Mouse (Mus musculus): ENCODE data around the gene Eftud2.

Eftud2 gene

DNA sequence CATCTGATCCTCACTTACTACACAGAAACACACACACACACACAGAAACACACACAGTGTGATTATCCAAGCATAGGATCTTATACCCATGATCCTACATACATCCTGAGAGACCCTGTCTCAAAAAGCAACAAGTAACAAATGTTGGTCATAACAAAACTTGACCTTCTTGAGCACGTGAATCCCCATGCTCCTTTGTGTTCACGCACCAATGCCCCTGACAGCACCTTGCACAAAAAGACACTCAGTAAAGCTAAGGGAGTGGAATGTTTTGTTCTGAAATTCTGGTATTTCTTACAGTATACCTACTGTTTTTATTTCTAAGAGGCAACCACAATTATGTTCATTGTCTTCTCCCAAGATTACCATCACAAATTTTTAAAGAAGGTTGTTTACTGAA lies 1.2 kb downstream of the Eftud2 start:
- DNase-seq (ENCODE audit: low spot score in 2 of 2) = no peak

DNA sequence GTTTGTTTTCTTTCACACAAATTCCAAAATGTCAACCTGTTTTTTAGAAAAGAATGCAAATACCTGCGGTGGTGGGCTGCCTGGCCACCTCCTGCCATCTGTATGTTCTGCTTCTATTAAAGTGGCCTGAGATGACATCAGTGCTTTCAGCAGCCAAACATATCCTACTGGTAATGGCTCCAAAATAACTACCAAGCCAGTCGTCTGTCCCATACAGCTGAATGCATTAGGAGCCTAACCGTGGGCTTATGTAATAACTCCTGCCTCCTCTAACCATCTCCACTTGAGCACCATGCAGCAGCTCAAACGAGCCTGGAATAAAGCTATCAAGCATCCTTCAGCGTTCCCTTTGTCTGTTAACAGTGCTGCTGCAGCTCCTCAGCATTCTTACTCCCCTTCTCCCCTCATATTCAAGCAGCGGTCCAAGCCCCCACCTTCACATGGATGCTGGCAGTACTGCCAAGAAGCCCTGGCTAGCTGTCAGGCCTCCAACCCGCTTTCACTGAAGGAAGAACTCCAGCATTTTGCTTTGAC lies 5.9 kb downstream of the Eftud2 start:
- DNase-seq (ENCODE audit: low spot score in 2 of 2) = no peak

DNA sequence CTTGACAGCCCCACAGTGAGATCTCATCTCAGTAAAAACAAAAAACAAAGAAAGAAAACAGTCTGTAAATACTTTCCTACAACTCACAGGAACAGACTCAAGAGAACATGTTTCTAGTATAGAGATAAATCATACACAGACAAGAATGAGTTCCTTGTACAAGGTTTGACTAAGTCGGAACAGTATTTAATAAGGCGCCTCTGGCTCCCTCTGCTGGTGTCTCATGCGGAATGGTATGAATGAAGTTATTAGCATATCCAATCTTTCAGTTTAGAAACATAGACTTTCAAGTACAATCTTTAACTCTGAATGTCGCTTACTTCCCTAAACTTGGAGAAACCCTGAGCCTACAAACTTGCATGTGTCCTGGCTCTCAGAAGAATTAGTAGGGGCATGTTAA lies 16.5 kb downstream of the Eftud2 start:
- peak in 1 of 2 experiments; percentile 66 for DNase-seq (ENCODE audit: low spot score in 2 of 2)

DNA sequence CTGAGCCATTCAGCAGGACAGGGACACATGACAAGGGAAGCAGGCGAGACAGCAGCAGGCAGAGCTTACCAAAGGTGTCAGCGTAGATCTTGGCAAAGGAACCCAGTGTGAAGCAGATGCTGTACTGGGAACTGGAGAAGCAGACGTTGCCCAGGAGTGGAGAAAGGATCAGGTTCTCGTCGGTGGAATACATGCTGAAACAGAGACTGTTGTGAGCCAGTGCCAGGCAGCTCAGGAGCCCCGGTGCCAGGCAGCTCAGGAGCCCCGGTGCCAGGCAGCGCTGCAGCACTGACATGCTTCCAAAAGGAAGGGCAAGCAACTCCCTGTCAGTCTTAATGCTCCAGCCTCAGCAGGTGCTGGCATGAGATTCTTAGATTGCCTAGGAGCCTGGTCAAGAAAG lies 20.9 kb downstream of the Eftud2 start:
- DNase-seq (ENCODE audit: low spot score in 2 of 2) = peak in 1 of 2 experiments; percentile 26

DNA sequence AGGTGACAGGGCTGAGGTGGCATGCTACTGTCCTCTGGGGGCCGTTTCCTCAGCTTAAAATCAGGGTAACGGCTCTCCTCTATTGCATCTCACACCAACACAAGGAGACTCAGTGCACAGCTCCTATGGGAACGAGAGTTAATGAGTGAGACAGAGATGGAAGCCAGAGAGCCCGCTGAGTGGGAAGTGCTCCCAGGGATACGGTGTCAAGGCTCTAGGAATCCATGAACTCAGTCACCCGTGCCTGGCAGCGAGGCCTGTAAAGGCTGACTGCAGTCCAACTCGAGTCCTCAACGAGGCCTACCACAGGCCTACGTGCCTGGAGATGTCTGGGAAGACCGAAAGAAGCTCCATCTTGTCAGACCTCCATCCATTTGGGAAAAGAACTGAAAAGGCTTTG lies 21.8 kb downstream of the Eftud2 start:
- DNase-seq (ENCODE audit: low spot score in 2 of 2) = peak in 1 of 2 experiments; percentile 34

DNA sequence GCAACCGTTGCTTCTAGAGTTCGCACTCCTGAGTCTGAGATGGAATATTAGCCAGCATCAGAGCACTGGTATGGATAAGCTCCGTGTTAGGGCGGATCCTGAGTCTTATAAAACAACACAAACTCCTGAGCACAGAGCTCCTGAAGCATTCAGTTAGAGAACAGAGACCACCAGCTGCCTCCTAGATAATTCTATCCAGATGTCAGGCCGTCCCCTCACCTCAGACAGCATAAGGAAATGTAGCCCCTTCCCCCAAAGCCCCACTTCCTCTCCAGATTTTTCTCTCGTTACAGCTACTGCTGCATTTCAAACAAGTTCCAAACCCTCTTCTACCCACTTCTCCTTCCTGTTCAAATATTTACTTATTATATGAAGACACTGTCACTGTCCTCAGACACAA lies 24.8 kb downstream of the Eftud2 start:
- DNase-seq (ENCODE audit: low spot score in 2 of 2) = no peak

DNA sequence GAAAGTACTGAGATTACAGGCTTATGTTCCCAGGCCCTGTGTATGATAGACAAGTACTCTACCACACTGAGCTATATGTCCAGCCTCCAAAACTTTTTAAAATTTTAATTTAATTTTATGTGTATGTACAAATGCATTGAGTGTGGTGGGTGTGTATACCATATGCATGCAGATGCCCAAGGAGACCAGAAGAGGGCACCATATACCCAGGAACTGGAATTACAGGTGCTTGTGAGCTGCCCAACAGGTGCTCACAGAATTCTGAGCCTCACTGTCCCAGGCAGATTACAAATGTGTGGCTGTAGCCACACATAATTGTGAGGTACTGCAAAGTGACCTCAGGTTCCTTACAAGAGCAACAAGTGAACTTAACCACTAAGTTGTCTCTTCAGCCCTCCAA lies 27.0 kb downstream of the Eftud2 start:
- no peak for DNase-seq (ENCODE audit: low spot score in 2 of 2)

DNA sequence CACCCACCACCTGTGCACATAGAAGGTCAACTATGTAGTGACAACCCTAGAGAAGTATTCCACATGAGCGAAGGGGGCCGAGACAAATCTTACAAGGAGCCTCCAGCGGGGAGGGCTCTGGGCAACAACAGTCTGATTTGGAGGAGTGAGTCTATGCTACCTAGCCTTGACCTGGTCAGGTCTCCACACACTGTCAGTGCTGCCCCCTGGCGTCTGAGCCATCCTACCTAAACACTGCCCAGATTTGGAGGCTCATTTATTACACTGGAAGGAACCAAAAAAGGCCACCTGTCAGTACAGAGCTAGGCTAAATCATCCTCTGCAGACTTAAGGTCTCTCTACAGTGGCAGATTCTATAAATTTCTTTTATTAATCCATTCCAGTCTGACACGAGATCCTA lies 28.9 kb downstream of the Eftud2 start:
- peak in 1 of 2 experiments; percentile 62 for DNase-seq (ENCODE audit: low spot score in 2 of 2)

DNA sequence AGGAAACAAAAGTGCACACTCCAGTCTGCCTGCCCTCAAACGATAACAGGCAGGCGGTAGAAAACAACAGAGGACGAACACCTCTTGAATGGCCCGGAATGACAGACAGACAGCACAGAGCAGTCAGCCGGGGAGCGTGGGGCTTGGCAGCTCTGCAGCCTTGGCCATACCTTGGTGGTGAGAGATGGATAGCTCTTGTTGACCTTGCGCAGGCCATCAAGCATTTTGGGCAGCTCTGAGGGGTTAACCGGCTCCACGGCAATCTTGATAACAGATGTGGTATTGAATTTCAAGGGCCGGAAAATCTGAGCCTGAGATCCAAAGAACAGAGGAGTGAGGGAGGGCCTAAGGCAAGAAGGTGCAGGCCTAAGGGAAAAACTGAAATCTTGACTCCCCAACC lies 34.9 kb downstream of the Eftud2 start:
- DNase-seq (ENCODE audit: low spot score in 2 of 2) = no peak

DNA sequence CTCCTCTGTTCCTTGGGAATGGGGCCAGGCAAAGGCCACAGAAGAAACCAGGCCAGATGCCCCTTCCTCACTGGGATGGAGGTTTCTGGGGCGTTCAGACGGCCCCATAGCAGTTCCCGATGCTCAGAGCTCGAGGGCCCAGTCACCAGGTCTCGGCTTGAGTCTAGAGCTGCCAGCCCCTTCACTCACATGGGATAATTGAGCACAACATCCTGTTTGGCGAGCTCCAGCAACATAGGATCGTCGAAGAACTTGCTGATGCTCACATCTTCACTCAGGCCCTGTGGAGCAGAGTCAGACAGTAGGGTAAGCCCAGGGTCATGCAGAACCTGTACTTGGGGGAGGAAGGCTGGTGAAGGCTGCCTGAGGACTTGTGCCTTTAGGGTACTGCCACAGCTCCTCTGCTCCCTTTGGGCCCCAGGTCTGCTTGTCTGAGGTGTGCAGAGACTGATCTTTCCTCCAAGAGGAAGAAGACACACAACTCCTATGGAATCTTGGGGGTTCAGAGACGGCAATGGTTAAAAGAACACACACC lies 42.1 kb downstream of the Eftud2 start:
- DNase-seq (ENCODE audit: low spot score in 2 of 2) = no peak

DNA sequence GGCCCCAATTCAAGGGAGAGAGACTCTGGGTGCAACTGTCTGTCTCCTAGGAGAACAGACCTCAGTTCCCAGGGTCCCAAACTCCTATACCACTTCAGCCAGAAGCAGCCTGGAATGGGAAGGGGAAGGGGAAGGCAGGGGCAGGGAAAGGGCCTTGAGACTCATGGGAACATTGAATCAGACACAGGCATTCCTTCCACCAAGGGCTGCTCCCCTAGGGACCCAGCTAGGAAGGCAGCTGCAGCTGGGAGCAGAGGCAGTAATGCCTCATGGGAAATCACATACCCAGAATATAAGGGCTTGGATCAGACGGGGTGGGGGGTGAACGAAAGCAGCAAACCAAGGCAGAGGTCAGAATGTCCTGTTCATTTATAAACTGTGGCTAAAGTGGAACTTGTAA lies 42.7 kb downstream of the Eftud2 start:
- no peak for DNase-seq (ENCODE audit: low spot score in 2 of 2)

DNA sequence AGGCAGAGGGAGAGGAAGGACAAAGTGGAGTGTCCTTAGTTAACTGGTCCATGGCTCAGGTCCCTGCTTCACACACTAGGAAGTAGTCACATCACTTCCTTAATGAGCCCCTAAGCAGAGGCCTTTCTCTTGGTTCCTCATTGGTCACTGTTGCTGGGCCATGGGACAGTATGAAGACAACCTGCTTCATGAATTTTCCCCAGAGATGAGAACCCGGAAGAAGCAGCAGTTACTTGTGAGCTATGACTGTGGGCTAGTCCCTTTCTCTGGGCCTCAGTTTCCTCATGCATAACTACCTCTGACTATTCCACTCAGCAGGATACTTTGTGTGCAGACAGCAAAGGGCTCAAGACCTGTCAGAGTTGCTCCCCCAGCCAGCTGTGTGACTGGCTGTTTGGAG lies 43.4 kb downstream of the Eftud2 start:
- DNase-seq (ENCODE audit: low spot score in 2 of 2) = no peak

DNA sequence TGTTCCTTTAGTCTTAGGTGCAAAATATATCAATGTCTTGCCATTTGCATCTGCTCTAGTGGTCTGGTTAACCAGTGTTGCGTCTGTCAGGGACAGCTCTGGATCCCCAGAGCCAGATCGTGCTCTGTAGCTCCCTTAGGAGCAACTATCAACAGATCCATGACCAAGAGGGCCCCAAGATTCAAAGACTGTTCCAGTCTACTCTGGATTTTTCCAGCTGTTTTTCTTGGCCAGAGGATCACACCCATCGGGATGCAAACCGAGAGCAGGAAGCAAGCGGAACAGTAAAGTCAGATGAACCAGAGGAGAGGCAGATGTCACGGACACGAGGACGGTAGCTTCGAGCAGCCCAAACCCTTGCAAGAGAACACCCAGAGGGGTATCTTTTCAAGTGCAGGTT lies 44.6 kb downstream of the Eftud2 start:
- DNase-seq (ENCODE audit: low spot score in 2 of 2) = no peak

DNA sequence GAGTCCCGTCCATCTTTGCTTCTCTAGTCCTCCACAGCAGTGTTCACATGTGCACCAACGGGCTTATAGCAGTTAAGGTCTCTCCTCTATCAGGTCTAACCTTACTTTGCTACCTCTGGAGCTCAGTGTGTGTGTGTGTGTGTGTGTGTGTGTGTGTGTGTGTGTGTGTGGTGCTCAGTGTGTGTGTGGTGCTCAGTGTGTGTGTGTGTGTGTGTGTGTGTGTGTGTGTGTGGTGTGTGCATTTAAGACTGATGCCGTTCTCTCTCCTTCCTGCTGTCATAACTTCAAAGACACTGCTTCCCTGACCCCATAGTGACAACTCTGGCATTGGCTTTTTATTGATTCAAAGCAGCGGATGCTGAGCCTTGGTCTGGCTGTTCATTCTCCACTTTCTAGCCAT lies 45.2 kb downstream of the Eftud2 start, which contains the start of gene Higd1b:
Higd1b (plus strand) TSS at position 301 of the 400 bp plus-strand sequence.
- DNase-seq (ENCODE audit: low spot score in 2 of 2) = no peak

DNA sequence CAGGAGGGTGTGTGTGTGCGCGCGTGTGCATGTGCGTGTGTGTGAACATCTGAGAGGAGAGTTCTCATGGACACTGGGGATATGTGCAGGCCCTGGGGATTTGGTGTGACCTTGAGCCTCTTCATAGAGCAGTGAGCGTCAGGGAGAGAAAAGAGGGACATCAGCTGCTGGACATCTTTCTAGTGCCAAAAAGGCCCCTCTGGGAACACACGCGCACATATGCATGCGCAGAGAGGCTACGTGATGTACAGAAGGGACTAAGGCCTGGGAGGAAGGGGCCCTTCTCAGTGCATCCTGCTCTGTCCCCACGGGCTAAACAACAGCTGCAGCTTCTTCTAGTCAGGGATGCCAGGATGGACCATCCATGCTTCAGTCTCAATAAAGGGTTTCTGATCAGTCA lies 46.6 kb downstream of the Eftud2 start:
- peak in 1 of 2 experiments; percentile 11 for DNase-seq (ENCODE audit: low spot score in 2 of 2)

DNA sequence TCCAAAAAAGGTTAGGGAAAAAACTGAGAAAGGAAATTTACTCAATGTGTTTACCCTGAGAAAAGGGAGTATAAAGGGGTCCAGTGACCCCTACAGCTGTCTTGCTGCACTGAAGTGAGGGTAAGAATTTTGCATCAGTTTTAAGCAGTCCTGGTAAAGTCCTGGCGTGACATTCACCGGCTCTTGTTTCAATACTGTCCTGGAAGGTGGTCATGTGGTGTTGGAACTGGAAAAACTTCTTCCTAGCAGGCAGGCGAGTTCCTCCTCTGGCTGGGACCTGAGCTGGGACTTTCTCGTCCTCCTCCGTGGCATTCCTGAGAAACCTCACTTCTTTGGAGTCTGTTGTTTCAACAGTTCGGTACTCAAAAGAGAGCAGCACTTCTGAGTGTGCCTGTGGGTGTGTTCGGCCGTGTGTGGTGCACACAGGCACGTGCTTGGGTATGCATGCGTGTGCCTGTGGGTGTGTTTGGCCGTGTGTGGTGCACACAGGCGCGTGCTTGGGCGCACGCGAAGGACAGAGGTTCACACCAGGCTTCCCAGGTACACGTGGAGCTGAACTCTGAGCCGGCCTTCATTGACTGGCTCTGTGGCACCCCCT lies 48.0 kb downstream of the Eftud2 start:
- no peak for DNase-seq (ENCODE audit: low spot score in 2 of 2)

DNA sequence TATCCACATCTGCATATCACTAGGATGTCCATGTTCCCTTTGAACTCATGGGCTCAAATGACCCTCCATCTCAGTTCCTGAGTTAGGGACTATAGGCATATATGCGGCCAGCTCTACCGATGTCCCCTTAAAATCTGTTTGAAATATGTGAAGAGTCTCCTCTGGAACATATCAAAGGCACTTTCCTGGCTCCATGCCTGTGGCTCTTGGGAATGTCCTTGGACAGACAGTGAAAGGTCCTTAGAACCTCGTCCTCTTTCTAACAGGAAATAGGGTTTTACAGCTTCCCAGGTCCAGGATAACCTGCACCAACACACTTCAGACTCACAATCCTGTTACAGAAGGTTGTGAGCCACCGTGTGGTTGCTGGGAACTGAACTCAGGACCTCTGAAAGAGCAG lies 50.5 kb downstream of the Eftud2 start:
- DNase-seq (ENCODE audit: low spot score in 2 of 2) = no peak

DNA sequence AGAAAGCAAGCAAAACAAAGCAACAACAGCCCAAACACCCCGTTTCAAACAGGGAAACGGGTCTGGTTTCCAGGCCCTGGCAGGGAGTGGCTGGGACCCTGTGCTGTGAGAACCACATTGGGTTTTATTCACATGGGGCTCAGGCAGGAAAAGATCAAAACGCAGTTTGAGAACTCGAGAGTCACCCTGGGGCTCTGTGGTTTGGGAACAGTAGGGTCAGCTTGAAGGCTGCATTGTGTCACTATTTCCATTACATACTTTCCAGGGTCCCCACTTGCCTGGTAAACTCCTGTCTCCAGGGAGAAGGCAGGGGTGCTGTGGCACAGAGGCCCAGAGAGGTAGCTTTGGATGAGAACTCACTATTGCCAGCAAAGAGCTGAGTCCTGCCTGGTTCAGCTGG lies 53.7 kb downstream of the Eftud2 start:
- no peak for DNase-seq (ENCODE audit: low spot score in 2 of 2)

DNA sequence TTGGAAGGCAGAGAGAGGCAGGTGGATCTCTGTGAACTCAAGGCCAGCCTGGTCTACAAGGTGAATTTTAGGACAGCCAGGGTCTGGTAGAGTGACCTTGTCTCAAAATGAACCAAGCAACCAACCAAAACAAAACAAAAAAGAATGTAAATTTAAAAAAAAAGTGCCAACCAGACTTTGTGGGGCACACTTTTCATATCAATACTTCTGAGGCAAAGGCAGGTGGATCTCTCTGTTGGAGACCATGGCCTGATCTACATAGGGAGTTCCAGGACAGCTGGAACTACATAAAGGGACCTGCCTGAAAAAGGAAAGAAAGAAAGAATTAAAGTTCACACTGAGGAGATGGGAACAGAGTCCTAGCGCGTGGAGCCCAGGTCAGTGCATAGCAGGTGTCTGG lies 54.3 kb downstream of the Eftud2 start:
- DNase-seq (ENCODE audit: low spot score in 2 of 2) = no peak

DNA sequence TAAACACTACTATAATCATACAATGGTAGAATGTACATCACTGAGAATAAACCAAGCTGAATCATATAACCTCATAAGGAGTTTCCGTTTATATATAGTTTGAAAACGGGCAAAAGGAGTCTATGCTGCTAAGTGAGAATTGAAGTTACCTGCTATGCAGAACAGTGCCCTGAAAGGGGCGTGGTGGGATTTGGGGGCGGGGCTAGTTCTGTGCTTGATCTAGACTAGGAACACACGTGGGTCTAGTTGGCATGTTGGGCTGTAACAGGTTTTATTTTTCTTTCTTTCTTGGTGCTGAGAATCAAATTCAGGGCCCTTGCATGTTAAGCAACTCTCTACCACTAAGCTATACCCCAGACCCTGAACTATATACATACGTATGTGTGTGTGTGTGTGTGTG lies 59.6 kb downstream of the Eftud2 start:
- DNase-seq (ENCODE audit: low spot score in 2 of 2) = no peak

DNA sequence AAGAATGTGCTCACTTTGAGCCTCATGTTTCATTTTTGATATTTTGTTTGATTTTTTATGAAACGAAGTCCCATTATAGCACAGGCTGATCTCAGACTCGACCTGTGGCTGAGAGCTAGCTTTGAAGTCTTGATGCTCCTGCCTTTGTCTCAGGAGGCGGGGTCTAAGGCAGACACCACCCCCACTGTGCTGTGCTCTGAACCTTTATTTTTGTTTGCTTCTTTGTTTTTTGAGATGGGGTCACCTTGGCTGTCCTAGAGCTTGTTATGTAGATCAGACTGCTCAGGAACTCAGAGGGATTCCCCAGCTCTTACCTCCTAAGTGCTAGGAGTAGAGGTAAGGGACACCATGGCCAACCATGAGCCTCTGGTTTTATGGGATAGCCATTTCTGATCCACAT lies 60.4 kb downstream of the Eftud2 start:
- DNase-seq (ENCODE audit: low spot score in 2 of 2) = no peak

DNA sequence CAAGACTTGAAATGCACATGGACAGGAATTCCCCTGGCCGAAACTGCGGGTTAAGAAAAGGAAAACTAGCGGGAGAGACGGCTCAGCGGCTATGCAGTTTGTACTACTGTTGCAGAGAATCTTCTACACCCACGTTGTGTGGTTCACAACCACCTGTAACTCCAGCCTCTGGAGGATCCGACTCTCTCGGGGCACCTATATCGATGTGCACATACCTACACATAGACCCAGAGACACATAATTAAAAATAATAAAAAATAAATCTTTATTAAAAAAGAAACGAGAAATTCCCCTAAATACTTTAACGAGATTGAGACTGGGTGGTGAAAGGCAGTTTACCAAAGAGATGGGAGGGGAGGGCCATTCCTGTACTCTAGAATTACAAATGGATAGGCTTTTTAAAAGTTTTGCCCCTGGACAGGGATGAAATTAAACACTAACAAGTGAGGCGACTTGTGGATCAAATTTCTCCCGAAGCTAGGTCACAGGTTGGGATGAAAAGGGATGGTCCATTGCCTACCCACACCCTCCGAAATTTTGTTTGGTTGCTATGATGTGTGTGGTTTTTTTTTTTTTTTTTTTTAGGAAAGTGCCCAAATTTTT lies 60.9 kb downstream of the Eftud2 start:
- DNase-seq (ENCODE audit: low spot score in 2 of 2) = no peak

DNA sequence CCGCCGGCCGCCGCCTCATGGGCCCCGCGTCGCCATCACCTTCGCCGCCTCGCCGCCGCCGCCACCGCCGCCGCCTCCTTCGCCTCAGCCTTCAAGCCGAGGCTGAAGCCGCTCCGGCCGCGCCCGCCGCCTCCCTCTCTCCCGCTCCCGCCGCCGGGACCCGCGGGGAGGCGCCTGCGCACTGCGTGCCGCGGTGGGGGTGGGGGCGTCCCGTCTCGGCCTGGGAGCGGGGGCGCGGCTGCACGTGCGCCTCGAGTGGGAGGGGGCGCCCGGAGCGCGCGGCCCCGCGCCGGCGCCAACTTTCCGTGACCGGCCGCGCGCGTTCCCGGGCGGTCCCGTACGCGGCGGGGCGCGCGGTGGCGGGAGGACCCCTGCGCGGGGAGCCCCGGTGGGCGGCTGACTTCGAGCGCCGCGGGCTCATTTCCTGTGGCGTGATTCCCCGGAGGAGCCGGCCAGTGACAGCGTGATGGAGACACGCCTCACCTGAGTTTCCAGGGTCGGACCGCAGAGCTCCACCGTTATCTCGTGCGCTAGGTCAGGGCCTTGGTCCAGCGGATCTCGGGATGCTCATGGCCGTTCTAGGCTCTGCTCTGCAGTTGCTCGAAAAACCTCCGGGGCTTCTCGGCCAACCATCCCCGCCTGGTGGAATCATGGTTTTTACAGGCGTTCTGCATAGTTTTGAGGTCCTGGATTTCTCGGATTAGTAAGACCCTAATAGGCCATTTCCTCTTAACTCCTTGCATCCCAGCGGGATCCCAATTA lies 61.6 kb downstream of the Eftud2 start, which contains the start of gene Gjc1:
Gjc1 (minus strand) TSS at position 680 of the 762 bp plus-strand sequence.
- peak; percentile 38 to 76 for DNase-seq (ENCODE audit: low spot score in 2 of 2)
